Mouse (Mus musculus) hindbrain, embryonic 12.5 days (tissue): ENCODE measurements at regions not wholly inside any gene's neighbourhood (a gene's known extent, or its start where the extent isn't known, plus 50 kb on each side); places are given as distances from the start of the nearest gene placed in this dataset.

Experiments
- ATAC-seq: fragments of 200-750 bp; cut with Nextera tagmentation; 2 replicates; pipeline ENCODE4 v1.8.0; 2017; ENCODE audit warnings: moderate TSS enrichment; ENCODE audit not compliant: low FRiP score
- H3K27ac ChIP-seq: fragments of 300-500 bp; sonication (generic); 2 replicates; pipeline ENCODE4 v1.5.1; 2016; ENCODE audit warnings: mild to moderate bottlenecking
- H3K27me3 ChIP-seq: fragments of 300-500 bp; sonication (generic); 2 replicates; pipeline ENCODE4 v1.6.1; 2016; ENCODE audit warnings: mild to moderate bottlenecking
- H3K36me3 ChIP-seq: fragments of 300-500 bp; sonication (generic); 2 replicates; pipeline ENCODE4 v1.6.1; 2016; ENCODE audit warnings: mild to moderate bottlenecking
- H3K4me1 ChIP-seq: fragments of 300-500 bp; sonication (generic); 2 replicates; pipeline ENCODE4 v1.6.1; 2016
- H3K4me2 ChIP-seq: fragments of 300-500 bp; sonication (generic); replicated peaks from 2 replicates; pipeline ENCODE4 v1.6.1; 2016; ENCODE audit warnings: mild to moderate bottlenecking
- H3K4me3 ChIP-seq: fragments of 300-500 bp; sonication (generic); 2 replicates; pipeline ENCODE4 v1.5.1; 2016; ENCODE audit warnings: mild to moderate bottlenecking
- H3K9ac ChIP-seq: fragments of 300-500 bp; sonication (generic); 2 replicates; pipeline ENCODE4 v1.6.1; 2016; ENCODE audit warnings: mild to moderate bottlenecking, moderate library complexity
- H3K9me3 ChIP-seq: fragments of 300-500 bp; sonication (generic); replicated peaks from 2 replicates; pipeline ENCODE4 v1.6.1; 2016; ENCODE audit warnings: mild to moderate bottlenecking
- WGBS: fragments of 180-500 bp; shearing (Covaris S2); methylation state at CpG from one replicate; pipeline ENCODE4 v1.1.7; 2016; 5-methylcytosine and 5-hydroxymethylcytosine counted together

DNA sequence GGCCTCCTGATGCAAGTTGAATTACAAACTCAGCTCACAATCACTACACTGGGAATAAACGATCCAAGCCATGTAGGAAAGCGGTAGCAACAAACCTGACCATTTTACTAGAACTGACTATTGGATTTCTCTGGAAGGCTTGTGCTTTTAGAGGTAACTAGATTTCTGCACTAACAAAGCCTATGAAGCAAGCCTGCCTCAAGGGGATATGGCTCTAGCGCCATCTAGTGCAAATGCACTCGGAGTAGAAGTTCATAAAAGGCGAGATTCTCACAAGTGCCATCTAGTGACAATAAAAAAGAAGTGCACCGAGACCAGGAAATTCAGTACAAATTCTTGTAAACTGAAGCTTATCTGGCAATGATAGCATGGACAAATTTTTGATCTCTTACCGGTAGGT lies 364.9 kb upstream of the Fmr1 start:
- Histone ChIP-seq H3K4me1 (no peaks in the 10 kb centered on the region), H3K4me3 (no peak overlapping the region), H3K36me3 (no peaks in the 10 kb centered on the region), H3K4me2 (no peak overlapping the region), H3K27ac (no peak overlapping the region), H3K27me3 (no peaks in the 10 kb centered on the region), H3K9me3 (no peaks in the 10 kb centered on the region), H3K9ac (no peak overlapping the region)
- peak; percentile 71; the same call in 1 of the 2 replicates for ATAC-seq
- WGBS = 23% methylated on average over 7 of the region's 7 CpGs
